Mouse (Mus musculus) CH12.LX (cell line): ENCODE measurements around the gene Zscan5b. TPM values are rescaled to one million over a fixed set of nuclear protein-coding genes. Genes with fewer than 3 reads are reported as not detected.
"Not testable (repeated sequence)": the region's sequence is repeated elsewhere in the genome, so short reads cannot be mapped to it uniquely, and the experiment has no call there.

Source experiments
- DNase-seq: peaks from one replicate; pipeline ENCODE4 v3.0.0-alpha.2; 2013; ENCODE audit errors: extremely low read depth
- H3K27ac ChIP-seq: 2 replicates; pipeline ENCODE4 v1.5.1; 2012; ENCODE audit warnings: low read depth, mild to moderate bottlenecking, control low read depth, moderate library complexity; ENCODE audit not compliant: insufficient read depth
- H3K27me3 ChIP-seq: replicated peaks from 2 replicates; pipeline ENCODE3; 2012; ENCODE audit warnings: inconsistent platforms
- H3K36me3 ChIP-seq, 2 experiments: replicated peaks in 1 of 2; 2 replicates each; pipeline versions ENCODE3 to v1.6.1; 2012; ENCODE audit warnings: inconsistent platforms in 1 of 2, low read length in 1 of 2, mild to moderate bottlenecking in 1 of 2, mixed read lengths in 1 of 2, moderate library complexity in 1 of 2; ENCODE audit not compliant: control insufficient read depth in 1 of 2, insufficient read depth in 1 of 2
- H3K4me1 ChIP-seq, 2 experiments: 2 replicates each; pipeline ENCODE4 v1.6.1; 2012; ENCODE audit warnings: inconsistent platforms in 1 of 2, moderate library complexity in 1 of 2; ENCODE audit not compliant: insufficient read depth in 2 of 2, control insufficient read depth in 1 of 2
- H3K4me2 ChIP-seq: 2 replicates; pipeline ENCODE4 v1.6.1; 2012; ENCODE audit warnings: low read depth, mild to moderate bottlenecking, control low read depth; ENCODE audit not compliant: poor library complexity, insufficient read depth, severe bottlenecking
- H3K4me3 ChIP-seq, 3 experiments: fragments of 150-350 bp in 1 of 3; sonication (generic) in 1 of 3; replicated peaks in 1 of 3; 2 replicates each; pipeline versions ENCODE3 to v1.5.1; 2011 to 2012; ENCODE audit warnings: low read depth in 2 of 3, low read length in 2 of 3, mild to moderate bottlenecking in 2 of 3, moderate library complexity in 2 of 3, control low read depth in 1 of 3, improper control_type of control experiment in 1 of 3, inconsistent platforms in 1 of 3, mixed read lengths in 1 of 3; ENCODE audit not compliant: poor library complexity in 1 of 3
- H3K79me2 ChIP-seq: replicated peaks from 2 replicates; pipeline ENCODE4 v1.6.1; 2012; ENCODE audit warnings: mild to moderate bottlenecking, moderate library complexity; ENCODE audit not compliant: control insufficient read depth, poor library complexity, insufficient read depth, severe bottlenecking; ENCODE audit errors: extremely low read depth
- H3K9ac ChIP-seq: 2 replicates; pipeline ENCODE4 v1.6.1; 2012; ENCODE audit warnings: low read depth, mild to moderate bottlenecking, control low read depth, moderate library complexity; ENCODE audit not compliant: insufficient read depth
- H3K9me3 ChIP-seq: replicated peaks from 2 replicates; pipeline ENCODE3; 2012; ENCODE audit warnings: low read length, inconsistent platforms, mixed read lengths
- BHLHE40 ChIP-seq: IDR thresholded peaks from 2 replicates; pipeline ENCODE4 v1.6.1; 2011; ENCODE audit warnings: mild to moderate bottlenecking, low read depth, low read length, improper control_type of control experiment
- CHD1 ChIP-seq: IDR thresholded peaks from 2 replicates; pipeline ENCODE4 v1.6.1; 2012; ENCODE audit warnings: low read depth, low read length, improper control_type of control experiment, inconsistent platforms
- CHD2 ChIP-seq: IDR thresholded peaks from 2 replicates; pipeline ENCODE4 v1.6.1; 2011; ENCODE audit warnings: low read length, improper control_type of control experiment
- CTCF ChIP-seq, 2 experiments: IDR thresholded peaks in 1 of 2; conservative IDR thresholded peaks in 1 of 2; 2 replicates each; pipeline ENCODE4 v1.5.1; 2011 to 2012; ENCODE audit warnings: low read depth in 2 of 2, low read length in 2 of 2, improper control_type of control experiment in 1 of 2, inconsistent platforms in 1 of 2, mild to moderate bottlenecking in 1 of 2, moderate library complexity in 1 of 2
- ELF1 ChIP-seq: IDR thresholded peaks from 2 replicates; pipeline ENCODE4 v1.6.1; 2014; ENCODE audit warnings: low read depth, mild to moderate bottlenecking, inconsistent platforms, low read length, improper control_type of control experiment
- EP300 ChIP-seq: IDR thresholded peaks from 2 replicates; pipeline ENCODE4 v1.6.1; 2011; ENCODE audit warnings: low read length, improper control_type of control experiment
- ETS1 ChIP-seq: conservative IDR thresholded peaks from 2 replicates; pipeline ENCODE4 v1.6.1; 2012; ENCODE audit warnings: low read depth, mild to moderate bottlenecking, inconsistent platforms, low read length, improper control_type of control experiment, moderate library complexity
- GABPA ChIP-seq: IDR thresholded peaks from 2 replicates; pipeline ENCODE4 v1.6.1; 2012; ENCODE audit warnings: low read depth, low read length, improper control_type of control experiment, inconsistent platforms; ENCODE audit not compliant: insufficient replicate concordance
- HCFC1 ChIP-seq: IDR thresholded peaks from 2 replicates; pipeline ENCODE4 v1.6.1; 2012; ENCODE audit warnings: low read depth, mild to moderate bottlenecking, inconsistent platforms, low read length, improper control_type of control experiment
- JUN ChIP-seq: IDR thresholded peaks from 2 replicates; pipeline ENCODE4 v1.6.1; 2011; ENCODE audit warnings: low read depth, mild to moderate bottlenecking, low read length, improper control_type of control experiment, moderate library complexity; ENCODE audit not compliant: insufficient read depth
- JUND ChIP-seq: conservative IDR thresholded peaks from 2 replicates; pipeline ENCODE4 v1.6.1; 2011; ENCODE audit warnings: low read depth, low read length, improper control_type of control experiment
- MYC ChIP-seq: IDR thresholded peaks from 2 replicates; pipeline ENCODE4 v1.6.1; 2011; ENCODE audit warnings: low read depth, mild to moderate bottlenecking, improper control_type of control experiment, low read length
- NELFE ChIP-seq: IDR thresholded peaks from 2 replicates; pipeline ENCODE4 v1.6.1; 2011; ENCODE audit warnings: low read depth, low read length, improper control_type of control experiment
- POLR2A ChIP-seq: IDR thresholded peaks from 2 replicates; pipeline ENCODE4 v1.6.1; 2011; ENCODE audit warnings: low read depth, mild to moderate bottlenecking, improper control_type of control experiment, low read length
- RAD21 ChIP-seq: IDR thresholded peaks from 2 replicates; pipeline ENCODE4 v1.6.1; 2011; ENCODE audit warnings: low read depth, mild to moderate bottlenecking, low read length, improper control_type of control experiment, moderate library complexity
- RCOR1 ChIP-seq: conservative IDR thresholded peaks from 2 replicates; pipeline ENCODE4 v1.6.1; 2012; ENCODE audit warnings: low read depth, mild to moderate bottlenecking, inconsistent platforms, low read length, improper control_type of control experiment
- SIN3A ChIP-seq: IDR thresholded peaks from 2 replicates; pipeline ENCODE4 v1.6.1; 2012; ENCODE audit warnings: low read length, improper control_type of control experiment, inconsistent platforms
- SMC3 ChIP-seq: IDR thresholded peaks from 2 replicates; pipeline ENCODE4 v1.6.1; 2011; ENCODE audit warnings: low read depth, low read length, improper control_type of control experiment
- UBTF ChIP-seq: IDR thresholded peaks from 2 replicates; pipeline ENCODE4 v1.6.1; 2012; ENCODE audit warnings: low read depth, mild to moderate bottlenecking, inconsistent platforms, low read length, improper control_type of control experiment, moderate library complexity
- dilution Hi-C: fragments of 300-500 bp; cut with MboI; formaldehyde crosslinking; loops from 2 replicates; pipeline ENCODE4 v1.14.3; 2020; ENCODE audit warnings: low sequenced_read_pairs; ENCODE audit not compliant: extremely low pct_unique_long_range_greater_than_20kb, extremely low pct_ligation_motif_present
- in situ Hi-C: fragments of 300-500 bp; cut with MboI; formaldehyde crosslinking; loops from 3 replicates; pipeline ENCODE4 v1.14.3; 2019; ENCODE audit warnings: low sequenced_read_pairs, low pct_ligation_motif_present, low pct_unique_long_range_greater_than_20kb, mixed read lengths
- polyA plus RNA-seq: library from polyadenylated mRNA; unstranded; fragments of >175 nt; gene quantifications from 2 replicates; pipeline ENCODE4 v1.2.1, GENCODE M21; 2012; ENCODE audit warnings: low read depth; ENCODE audit not compliant: insufficient read length
- total RNA-seq, 2 experiments: library from RNA; depleted of rRNA; stranded (reverse); fragments of 300-350 nt in 1 of 2; fragments of >200 nt in 1 of 2; gene quantifications; 2 replicates each; pipeline ENCODE4 v1.2.3; 2012 to 2014

The Zscan5b gene
- total and polyA plus RNA-seq, 3 experiments, result not detected

DNA sequence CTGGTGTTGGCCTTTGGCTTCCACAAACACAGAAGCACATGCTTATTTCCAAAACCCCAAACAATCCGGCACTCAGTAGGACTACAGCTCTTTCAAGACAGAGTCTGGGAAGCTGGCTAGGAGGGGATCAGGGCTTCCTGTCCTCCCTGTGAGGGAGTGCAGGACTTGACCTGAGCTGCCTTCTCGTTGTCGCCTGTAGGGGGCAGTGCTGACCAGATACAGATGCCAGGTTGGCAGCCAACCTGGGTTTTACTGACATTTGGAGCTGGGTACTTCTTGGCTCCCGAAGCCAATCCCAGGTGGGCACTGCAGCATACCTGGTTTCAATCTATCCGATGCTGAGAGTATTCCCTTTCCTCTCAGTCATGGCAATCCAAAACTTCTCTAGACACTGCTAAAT, 8.9 kb upstream of the Zscan5b start:
- dilution Hi-C loops (no loop called here), in situ Hi-C loops (no loop called here)
- Histone ChIP-seq H3K4me1 (no peaks in the 10 kb centered on the region), H3K9me3 (peaks cover 4% of the 10 kb centered on the region), H3K4me2 (no peak overlapping the region), H3K27ac (no peak overlapping the region), H3K79me2 (no peaks in the 10 kb centered on the region), H3K4me3 (no peak overlapping the region), H3K9ac (no peak overlapping the region), H3K27me3 (peaks cover 45% of the 10 kb centered on the region), H3K36me3 (no peaks in the 10 kb centered on the region)
- peak; percentile 35 for DNase-seq
- TF ChIP-seq MYC (no peak), ELF1 (no peak), RAD21 (peak; percentile 44), UBTF (no peak), JUN (no peak), SMC3 (peak; percentile 10; the same call in 1 of the 2 replicates), NELFE (no peak), CTCF (conservative IDR thresholded peaks at IDR 0.05 in 1 of 2, IDR thresholded peaks at IDR 0.05 in 1 of 2; ENCODE audit: low read depth in 2 of 2, low read length in 2 of 2) (peak; percentile 56 to 69), BHLHE40 (no peak)

DNA sequence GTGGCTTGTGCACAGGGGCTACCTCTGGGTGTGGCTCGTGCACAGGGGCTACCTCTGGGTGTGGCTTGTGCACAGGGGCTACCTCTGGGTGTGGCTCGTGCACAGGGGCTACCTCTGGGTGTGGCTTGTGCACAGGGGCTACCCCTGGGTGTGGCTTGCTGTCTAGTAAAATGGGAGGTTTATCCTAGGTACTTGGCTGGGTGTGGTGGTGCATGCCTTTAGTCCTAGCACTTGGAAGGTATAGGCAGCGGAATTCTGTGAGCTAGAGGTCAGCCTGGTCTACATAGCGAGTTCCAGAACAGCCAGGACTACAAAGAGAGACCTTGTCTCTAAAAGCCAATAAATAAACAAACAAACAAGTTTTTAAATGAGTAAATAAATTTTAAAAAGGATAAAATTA, 7.4 kb upstream of the Zscan5b start:
- H3K4me3 ChIP-seq, H3K9me3 ChIP-seq, DNase-seq, H3K36me3 ChIP-seq, H3K9ac ChIP-seq, H3K27ac ChIP-seq, H3K79me2 ChIP-seq, in situ Hi-C loops, H3K4me2 ChIP-seq, H3K4me1 ChIP-seq, dilution Hi-C loops: not testable (repeated sequence)
- H3K27me3 ChIP-seq, result peaks cover 40% of the 10 kb centered on the region

DNA sequence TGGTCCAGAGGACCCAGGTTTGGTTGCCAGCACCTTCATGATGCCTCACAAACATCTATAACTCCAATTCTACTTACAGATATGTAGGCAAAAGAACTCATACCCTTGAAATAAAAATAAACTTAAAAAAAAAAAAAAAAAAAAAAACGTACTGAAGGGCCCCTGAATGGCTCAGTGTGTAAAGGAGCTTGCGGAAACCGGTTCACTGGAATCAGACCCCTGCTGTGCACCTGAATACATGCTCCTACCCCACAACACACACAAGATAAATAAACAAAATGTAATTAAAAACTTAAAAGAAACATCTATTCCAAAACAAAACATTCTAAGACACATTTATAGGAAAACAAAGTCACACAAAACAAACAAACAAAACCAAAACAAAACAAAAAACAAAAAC, 1.9 kb upstream of the Zscan5b start:
- Histone ChIP-seq H3K9ac (no peak overlapping the region), H3K4me1 (no peaks in the 10 kb centered on the region), H3K36me3 (no peaks in the 10 kb centered on the region), H3K9me3 (peaks cover 7% of the 10 kb centered on the region), H3K27me3 (peaks cover 38% of the 10 kb centered on the region), H3K79me2 (no peaks in the 10 kb centered on the region), H3K4me2 (no peak overlapping the region), H3K27ac (no peak overlapping the region), H3K4me3 (no peak overlapping the region)
- in situ Hi-C loops, result no loop called here
- TF ChIP-seq CHD1 (no peak), RCOR1 (no peak), MYC (no peak), SIN3A (no peak), ETS1 (no peak), ELF1 (no peak), CTCF (conservative IDR thresholded peaks at IDR 0.05 in 1 of 2, IDR thresholded peaks at IDR 0.05 in 1 of 2; ENCODE audit: low read depth in 2 of 2, low read length in 2 of 2) (no peak), CHD2 (no peak), EP300 (no peak), POLR2A (no peak), JUND (no peak), HCFC1 (no peak), GABPA (no peak)
- dilution Hi-C loops, result no loop called here
- DNase-seq, result no peak
